Mouse (Mus musculus): Measurements from ENCODE around the gene Snx1. TPM values are rescaled to one million over a fixed set of nuclear protein-coding genes. Genes with fewer than 3 reads are reported as not detected.

Snx1 gene
- polyA plus RNA-seq, 1 experiment: 98.1 TPM

- Histone ChIP-seq H3K4me3 (ENCODE audit: control insufficient read depth, low read depth, low read length) (no peak overlapping the region), H3K27me3 (ENCODE audit: control insufficient read depth, insufficient read depth, low read length) (no peaks in the 10 kb centered on the region), H3K4me1 (ENCODE audit: control insufficient read depth, insufficient read depth, low read length) (no peaks in the 10 kb centered on the region), H3K36me3 (ENCODE audit: control insufficient read depth, insufficient read depth, low read length) (peaks cover 2% of the 10 kb centered on the region), H3K27ac (ENCODE audit: control insufficient read depth, insufficient read depth, low read depth, low read length) (no peak overlapping the region)
- no peak for TF ChIP-seq CTCF (IDR thresholded peaks at IDR 0.05; ENCODE audit: control insufficient read depth, insufficient read depth, insufficient replicate concordance, low read depth, low read length)
- no peak for TF ChIP-seq POLR2A (IDR thresholded peaks at IDR 0.05; ENCODE audit: control insufficient read depth, low read depth, low read length)
Measured at GRCm38 (mm10) chr9:66109574-66109973, 16.8 kb downstream of the Snx1 start.

- H3K4me3 ChIP-seq (ENCODE audit: control insufficient read depth, low read depth, low read length): no peak overlapping the region
- no peak overlapping the region for H3K27ac ChIP-seq (ENCODE audit: control insufficient read depth, insufficient read depth, low read depth, low read length)
- no peaks in the 10 kb centered on the region for H3K4me1 ChIP-seq (ENCODE audit: control insufficient read depth, insufficient read depth, low read length)
- H3K36me3 ChIP-seq (ENCODE audit: control insufficient read depth, insufficient read depth, low read length): peaks cover 2% of the 10 kb centered on the region
- no peaks in the 10 kb centered on the region for H3K27me3 ChIP-seq (ENCODE audit: control insufficient read depth, insufficient read depth, low read length)
- TF ChIP-seq CTCF (IDR thresholded peaks at IDR 0.05; ENCODE audit: control insufficient read depth, insufficient read depth, insufficient replicate concordance, low read depth, low read length) (no peak), POLR2A (IDR thresholded peaks at IDR 0.05; ENCODE audit: control insufficient read depth, low read depth, low read length) (no peak)
Measured at GRCm38 (mm10) chr9:66105168-66105567, 21.2 kb downstream of the Snx1 start.

- Histone ChIP-seq H3K36me3 (ENCODE audit: control insufficient read depth, insufficient read depth, low read length) (peaks cover 2% of the 10 kb centered on the region), H3K4me3 (ENCODE audit: control insufficient read depth, low read depth, low read length) (no peak overlapping the region), H3K4me1 (ENCODE audit: control insufficient read depth, insufficient read depth, low read length) (no peaks in the 10 kb centered on the region), H3K27me3 (ENCODE audit: control insufficient read depth, insufficient read depth, low read length) (no peaks in the 10 kb centered on the region), H3K27ac (ENCODE audit: control insufficient read depth, insufficient read depth, low read depth, low read length) (no peak overlapping the region)
- TF ChIP-seq POLR2A (IDR thresholded peaks at IDR 0.05; ENCODE audit: control insufficient read depth, low read depth, low read length) (no peak), CTCF (IDR thresholded peaks at IDR 0.05; ENCODE audit: control insufficient read depth, insufficient read depth, insufficient replicate concordance, low read depth, low read length) (no peak)
Measured at GRCm38 (mm10) chr9:66104601-66105000, 21.8 kb downstream of the Snx1 start.

- Histone ChIP-seq H3K27ac (ENCODE audit: control insufficient read depth, insufficient read depth, low read depth, low read length) (no peak overlapping the region), H3K27me3 (ENCODE audit: control insufficient read depth, insufficient read depth, low read length) (no peaks in the 10 kb centered on the region), H3K4me1 (ENCODE audit: control insufficient read depth, insufficient read depth, low read length) (no peaks in the 10 kb centered on the region), H3K4me3 (ENCODE audit: control insufficient read depth, low read depth, low read length) (no peak overlapping the region), H3K36me3 (ENCODE audit: control insufficient read depth, insufficient read depth, low read length) (peaks cover 2% of the 10 kb centered on the region)
- TF ChIP-seq POLR2A (IDR thresholded peaks at IDR 0.05; ENCODE audit: control insufficient read depth, low read depth, low read length): no peak
- TF ChIP-seq CTCF (IDR thresholded peaks at IDR 0.05; ENCODE audit: control insufficient read depth, insufficient read depth, insufficient replicate concordance, low read depth, low read length): no peak
Measured at GRCm38 (mm10) chr9:66102668-66103067, 23.7 kb downstream of the Snx1 start.

- no peaks in the 10 kb centered on the region for H3K27me3 ChIP-seq (ENCODE audit: control insufficient read depth, insufficient read depth, low read length)
- no peak overlapping the region for H3K27ac ChIP-seq (ENCODE audit: control insufficient read depth, insufficient read depth, low read depth, low read length)
- peaks cover 5% of the 10 kb centered on the region for H3K36me3 ChIP-seq (ENCODE audit: control insufficient read depth, insufficient read depth, low read length)
- no peak overlapping the region for H3K4me3 ChIP-seq (ENCODE audit: control insufficient read depth, low read depth, low read length)
- TF ChIP-seq CTCF (IDR thresholded peaks at IDR 0.05; ENCODE audit: control insufficient read depth, insufficient read depth, insufficient replicate concordance, low read depth, low read length): no peak
- TF ChIP-seq POLR2A (IDR thresholded peaks at IDR 0.05; ENCODE audit: control insufficient read depth, low read depth, low read length): no peak
- H3K4me1 ChIP-seq (ENCODE audit: control insufficient read depth, insufficient read depth, low read length): no peaks in the 10 kb centered on the region
Measured at GRCm38 (mm10) chr9:66101577-66101976, 24.8 kb downstream of the Snx1 start.

GRCm38 (mm10) chr9:66092664-66093063, 33.7 kb downstream of the Snx1 start:
- Histone ChIP-seq H3K27ac (ENCODE audit: control insufficient read depth, insufficient read depth, low read depth, low read length) (no peak overlapping the region), H3K36me3 (ENCODE audit: control insufficient read depth, insufficient read depth, low read length) (peaks cover 5% of the 10 kb centered on the region), H3K4me1 (ENCODE audit: control insufficient read depth, insufficient read depth, low read length) (no peaks in the 10 kb centered on the region; the same call in 1 of the 2 replicates), H3K27me3 (ENCODE audit: control insufficient read depth, insufficient read depth, low read length) (no peaks in the 10 kb centered on the region), H3K4me3 (ENCODE audit: control insufficient read depth, low read depth, low read length) (no peak overlapping the region)
- TF ChIP-seq CTCF (IDR thresholded peaks at IDR 0.05; ENCODE audit: control insufficient read depth, insufficient read depth, insufficient replicate concordance, low read depth, low read length) (no peak), POLR2A (IDR thresholded peaks at IDR 0.05; ENCODE audit: control insufficient read depth, low read depth, low read length) (no peak)

GRCm38 (mm10) chr9:66091327-66092231, 34.8 kb downstream of the Snx1 start:
- Histone ChIP-seq H3K4me3 (ENCODE audit: control insufficient read depth, low read depth, low read length) (no peak overlapping the region), H3K4me1 (ENCODE audit: control insufficient read depth, insufficient read depth, low read length) (no peaks in the 10 kb centered on the region; the same call in 1 of the 2 replicates), H3K27ac (ENCODE audit: control insufficient read depth, insufficient read depth, low read depth, low read length) (no peak overlapping the region), H3K36me3 (ENCODE audit: control insufficient read depth, insufficient read depth, low read length) (peaks cover 3% of the 10 kb centered on the region), H3K27me3 (ENCODE audit: control insufficient read depth, insufficient read depth, low read length) (no peaks in the 10 kb centered on the region)
- TF ChIP-seq POLR2A (IDR thresholded peaks at IDR 0.05; ENCODE audit: control insufficient read depth, low read depth, low read length) (no peak), CTCF (IDR thresholded peaks at IDR 0.05; ENCODE audit: control insufficient read depth, insufficient read depth, insufficient replicate concordance, low read depth, low read length) (no peak)

Data from testis, adult 2 months (tissue).